Mouse (Mus musculus) embryonic facial prominence, embryonic 14.5 days (tissue): ENCODE data around the gene Fgl2. TPM values are rescaled to one million over a fixed set of nuclear protein-coding genes. Genes with fewer than 3 reads are reported as not detected.
A peak's percentile ranks its signal among the peaks of the same experiment; 100 is the strongest.

Source experiments
- ATAC-seq: fragments of 200-750 bp; cut with Nextera tagmentation; 2 replicates; pipeline ENCODE4 v1.8.0; 2017; ENCODE audit warnings: low read depth, moderate number of reproducible peaks, moderate TSS enrichment
- DNase-seq: peaks from one replicate; pipeline ENCODE4 v3.0.0-alpha.2; 2015; ENCODE audit warnings: low spot score
- H3K27ac ChIP-seq: fragments of 300-500 bp; sonication (generic); replicated peaks from 2 replicates; pipeline ENCODE4 v1.5.1; 2014; ENCODE audit warnings: low read depth, mild to moderate bottlenecking, low read length, moderate library complexity
- H3K27me3 ChIP-seq: fragments of 300-500 bp; sonication (generic); replicated peaks from 2 replicates; pipeline ENCODE4 v1.6.1; 2014; ENCODE audit warnings: low read length; ENCODE audit not compliant: control insufficient read depth, insufficient read depth
- H3K36me3 ChIP-seq: fragments of 300-500 bp; sonication (generic); 2 replicates; pipeline ENCODE4 v1.6.1; 2014; ENCODE audit warnings: low read length, mixed read lengths; ENCODE audit not compliant: control insufficient read depth, insufficient read depth
- H3K4me1 ChIP-seq: fragments of 300-500 bp; sonication (generic); 2 replicates; pipeline ENCODE4 v1.6.1; 2014; ENCODE audit warnings: antibody characterized with exemption, low read length; ENCODE audit not compliant: control insufficient read depth, insufficient read depth
- H3K4me2 ChIP-seq: fragments of 300-500 bp; sonication (generic); 2 replicates; pipeline ENCODE4 v1.6.1; 2014; ENCODE audit warnings: low read depth, mild to moderate bottlenecking, low read length, moderate library complexity, mixed read lengths
- H3K4me3 ChIP-seq: fragments of 300-500 bp; sonication (generic); 2 replicates; pipeline ENCODE4 v1.5.1; 2014; ENCODE audit warnings: low read depth, mild to moderate bottlenecking, low read length
- H3K9ac ChIP-seq: fragments of 300-500 bp; sonication (generic); 2 replicates; pipeline ENCODE4 v1.6.1; 2014; ENCODE audit warnings: low read depth, mild to moderate bottlenecking, low read length, moderate library complexity, mixed read lengths
- H3K9me3 ChIP-seq: fragments of 300-500 bp; sonication (generic); 2 replicates; pipeline ENCODE4 v1.6.1; 2016; ENCODE audit warnings: low read length; ENCODE audit not compliant: control insufficient read depth
- WGBS: fragments of 180-500 bp; shearing (Covaris S2); extraction: QIAGEN DNeasy Blood & Tissue Kit; methylation state at CpG from one replicate; pipeline ENCODE4 v1.1.7; 2014; 5-methylcytosine and 5-hydroxymethylcytosine counted together
- polyA plus RNA-seq: library from polyadenylated mRNA; unstranded; fragments of >200 nt; fragmentation: Nextera tagmentation; extraction: Ambion mirVana; gene quantifications from 2 replicates; pipeline ENCODE4 v1.2.1, GENCODE M21; 2014

Fgl2 gene
- polyA plus RNA-seq, 1 experiment from 2014 or later, result 4.5 TPM

- DNase-seq (no peak), ATAC-seq (no peak)
- H3K36me3 ChIP-seq, result no peaks in the 10 kb centered on the region
- H3K9ac ChIP-seq, result no peak overlapping the region
- no peak overlapping the region for H3K4me3 ChIP-seq
- H3K27me3 ChIP-seq, result no peaks in the 10 kb centered on the region; the same call in 1 of the 2 replicates
- no peaks in the 10 kb centered on the region for H3K9me3 ChIP-seq
- H3K4me2 ChIP-seq, result no peak overlapping the region
- H3K27ac ChIP-seq, result no peak overlapping the region
- peaks cover 6% of the 10 kb centered on the region; the same call in 1 of the 2 replicates for H3K4me1 ChIP-seq
Measured at GRCm38 (mm10) chr5:21387340-21387739, 14.9 kb downstream of the Fgl2 start.

- Histone ChIP-seq H3K36me3 (no peaks in the 10 kb centered on the region), H3K4me1 (no peaks in the 10 kb centered on the region), H3K27me3 (no peaks in the 10 kb centered on the region), H3K4me3 (no peak overlapping the region), H3K9me3 (no peaks in the 10 kb centered on the region), H3K27ac (no peak overlapping the region), H3K9ac (no peak overlapping the region), H3K4me2 (no peak overlapping the region)
- no peak for DNase-seq
- 61% methylated on average over 4 of the region's 4 CpGs for WGBS
- ATAC-seq, result no peak
Measured at GRCm38 (mm10) chr5:21388855-21389254, 16.4 kb downstream of the Fgl2 start.

GRCm38 (mm10) chr5:21391616-21392384 lies 19.4 kb downstream of the Fgl2 start:
- Histone ChIP-seq H3K36me3 (no peaks in the 10 kb centered on the region), H3K27ac (no peak overlapping the region), H3K9ac (no peak overlapping the region), H3K4me1 (no peaks in the 10 kb centered on the region; the same call in 1 of the 2 replicates), H3K9me3 (no peaks in the 10 kb centered on the region), H3K27me3 (no peaks in the 10 kb centered on the region), H3K4me2 (no peak overlapping the region), H3K4me3 (no peak overlapping the region)
- DNase-seq (no peak), ATAC-seq (no peak)
- 56% methylated on average over 13 of the region's 13 CpGs for WGBS

GRCm38 (mm10) chr5:21394562-21394961 lies 22.1 kb downstream of the Fgl2 start:
- no peaks in the 10 kb centered on the region for H3K27me3 ChIP-seq
- DNase-seq (no peak), ATAC-seq (no peak)
- H3K9me3 ChIP-seq, result no peaks in the 10 kb centered on the region
- WGBS, result 75% methylated on average over 2 of the region's 2 CpGs
- no peaks in the 10 kb centered on the region for H3K36me3 ChIP-seq
- H3K4me1 ChIP-seq, result no peaks in the 10 kb centered on the region; the same call in 1 of the 2 replicates
- no peak overlapping the region for H3K27ac ChIP-seq
- H3K4me2 ChIP-seq, result no peak overlapping the region
- no peak overlapping the region for H3K4me3 ChIP-seq
- H3K9ac ChIP-seq, result no peak overlapping the region

- H3K4me3 ChIP-seq, result no peak overlapping the region
- H3K36me3 ChIP-seq, result no peaks in the 10 kb centered on the region
- H3K27ac ChIP-seq, result no peak overlapping the region
- no peaks in the 10 kb centered on the region; the same call in 1 of the 2 replicates for H3K4me1 ChIP-seq
- WGBS, result 33% methylated on average over 7 of the region's 7 CpGs
- H3K27me3 ChIP-seq, result no peaks in the 10 kb centered on the region
- H3K9me3 ChIP-seq, result no peaks in the 10 kb centered on the region
- no peak overlapping the region for H3K4me2 ChIP-seq
- peak; percentile 48 for DNase-seq
- ATAC-seq, result no peak
- H3K9ac ChIP-seq, result no peak overlapping the region
Measured at GRCm38 (mm10) chr5:21395205-21395840, 22.9 kb downstream of the Fgl2 start.

- Histone ChIP-seq H3K4me2 (no peak overlapping the region), H3K4me3 (no peak overlapping the region), H3K9ac (no peak overlapping the region), H3K9me3 (no peaks in the 10 kb centered on the region), H3K27ac (no peak overlapping the region), H3K27me3 (no peaks in the 10 kb centered on the region), H3K36me3 (no peaks in the 10 kb centered on the region), H3K4me1 (no peaks in the 10 kb centered on the region)
- 86% methylated on average over 5 of the region's 5 CpGs for WGBS
- DNase-seq, result no peak
- ATAC-seq, result no peak
Measured at GRCm38 (mm10) chr5:21411261-21411666, 38.8 kb downstream of the Fgl2 start.

GRCm38 (mm10) chr5:21412056-21412455 lies 39.6 kb downstream of the Fgl2 start:
- H3K4me3 ChIP-seq, result no peak overlapping the region
- H3K27me3 ChIP-seq, result no peaks in the 10 kb centered on the region
- no peak for DNase-seq
- H3K4me1 ChIP-seq, result no peaks in the 10 kb centered on the region
- 53% methylated on average over 5 of the region's 5 CpGs for WGBS
- H3K4me2 ChIP-seq, result no peak overlapping the region
- H3K36me3 ChIP-seq, result no peaks in the 10 kb centered on the region
- H3K27ac ChIP-seq, result no peak overlapping the region
- no peak for ATAC-seq
- no peak overlapping the region for H3K9ac ChIP-seq
- no peaks in the 10 kb centered on the region for H3K9me3 ChIP-seq

GRCm38 (mm10) chr5:21413322-21413721 lies 40.9 kb downstream of the Fgl2 start:
- Histone ChIP-seq H3K27ac (no peak overlapping the region), H3K27me3 (no peaks in the 10 kb centered on the region), H3K4me2 (no peak overlapping the region), H3K4me1 (no peaks in the 10 kb centered on the region), H3K4me3 (no peak overlapping the region), H3K9me3 (no peaks in the 10 kb centered on the region), H3K36me3 (no peaks in the 10 kb centered on the region), H3K9ac (no peak overlapping the region)
- ATAC-seq, result no peak
- 89% methylated on average over 3 of the region's 3 CpGs for WGBS
- DNase-seq, result no peak
